Mouse (Mus musculus): ENCODE data around the gene Atg4a-ps. TPM values are rescaled to one million over a fixed set of nuclear protein-coding genes. Genes with fewer than 3 reads are reported as not detected.

The Atg4a-ps gene
- total RNA-seq, 2 experiments from 2014 or later: 0.12 to 1.3 TPM

Other genes with a start within 250 kb of the Atg4a-ps start
- not detected in 2 replicates for gene Syt6, start 70.8 kb downstream of the Atg4a-ps start, total RNA-seq (2015)
- gene Syt6, start 70.8 kb downstream of the Atg4a-ps start, total RNA-seq (2017): 0.17 and 0.21 TPM in 2 replicates
- gene Olfml3, start 91.9 kb upstream of the Atg4a-ps start, total RNA-seq (2015): 0.37 and 0.49 TPM in 2 replicates
- gene Olfml3, start 91.9 kb upstream of the Atg4a-ps start, total RNA-seq (2017): 0.25 and 0.57 TPM in 2 replicates
- gene Gm10964, start 93.3 kb upstream of the Atg4a-ps start, total RNA-seq (2015): not detected in 2 replicates
- not detected in 2 replicates for gene Gm10964, start 93.3 kb upstream of the Atg4a-ps start, total RNA-seq (2017)
- 141 and 146 TPM in 2 replicates for gene Hipk1, start 145.5 kb upstream of the Atg4a-ps start, total RNA-seq (2015)
- 68.5 and 76.9 TPM in 2 replicates for gene Hipk1, start 145.5 kb upstream of the Atg4a-ps start, total RNA-seq (2017)
- 21.4 and 23.9 TPM in 2 replicates for gene Dclre1b, start 163.4 kb upstream of the Atg4a-ps start, total RNA-seq (2015)
- 15.4 and 18.5 TPM in 2 replicates for gene Dclre1b, start 163.4 kb upstream of the Atg4a-ps start, total RNA-seq (2017)
- 17.5 and 18.1 TPM in 2 replicates for gene Ap4b1, start 163.5 kb upstream of the Atg4a-ps start, total RNA-seq (2015)
- gene Ap4b1, start 163.5 kb upstream of the Atg4a-ps start, total RNA-seq (2017): 17.9 and 20.7 TPM in 2 replicates
- gene Gm43064, start 163.5 kb upstream of the Atg4a-ps start, total RNA-seq (2015): 0.64 TPM in 1 of 2 replicates, not detected in the other
- not detected in 2 replicates for gene Gm43064, start 163.5 kb upstream of the Atg4a-ps start, total RNA-seq (2017)
- gene Bcl2l15, start 186.5 kb upstream of the Atg4a-ps start, total RNA-seq (2015): 0.51 and 1.9 TPM in 2 replicates
- gene Bcl2l15, start 186.5 kb upstream of the Atg4a-ps start, total RNA-seq (2017): 0.20 and 1.9 TPM in 2 replicates
- 78.1 and 81.2 TPM in 2 replicates for gene Ptpn22, start 213.7 kb upstream of the Atg4a-ps start, total RNA-seq (2015)
- gene Ptpn22, start 213.7 kb upstream of the Atg4a-ps start, total RNA-seq (2017): 45.3 and 57.6 TPM in 2 replicates